Mouse (Mus musculus) ES-Bruce4 (cell line): ENCODE measurements at regions not wholly inside any gene's neighbourhood (a gene's known extent, or its start where the extent isn't known, plus 50 kb on each side); places are given as distances from the start of the nearest gene placed in this dataset.

Experiments used
- CTCF ChIP-seq: IDR thresholded peaks from one replicate; pipeline ENCODE4 v1.8.1; 2011; ENCODE audit warnings: low read depth, low read length
- EP300 ChIP-seq: IDR thresholded peaks from 2 replicates; pipeline ENCODE4 v1.6.1; 2011; ENCODE audit warnings: low read depth, low read length; ENCODE audit not compliant: insufficient read depth
- POLR2A ChIP-seq: IDR thresholded peaks from one replicate; pipeline ENCODE4 v1.8.1; 2011; ENCODE audit warnings: low read length; ENCODE audit not compliant: insufficient read depth

DNA sequence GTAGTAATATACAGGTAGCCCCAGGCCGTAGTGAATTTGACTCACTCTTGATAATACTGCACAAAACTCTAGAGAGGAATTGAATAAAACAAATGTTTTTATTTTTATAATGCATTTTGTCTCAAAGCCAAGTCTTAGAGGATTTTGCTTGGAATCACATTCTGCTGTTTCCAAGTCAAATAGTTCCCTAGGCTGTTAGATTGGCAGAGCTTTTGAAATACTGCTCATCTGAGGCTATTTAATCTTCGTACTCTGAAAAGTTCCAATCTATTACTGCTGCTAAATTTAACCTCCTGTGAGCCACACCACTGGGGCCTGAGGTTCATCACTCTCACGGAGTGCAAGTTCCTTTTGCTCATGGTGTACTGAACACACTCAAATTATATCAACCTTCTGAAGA lies 399.4 kb downstream of the Ets1 start:
- no peak for TF ChIP-seq POLR2A
- TF ChIP-seq EP300, result no peak
- TF ChIP-seq CTCF, result no peak
